Mouse (Mus musculus) gastrocnemius, postnatal 4 days (tissue): ENCODE results near the gene Iqcd. TPM values are rescaled to one million over a fixed set of nuclear protein-coding genes. Genes with fewer than 3 reads are reported as not detected.

ENCODE experiments used
- DNase-seq, 2 experiments: peaks; one replicate each; pipeline ENCODE4 v3.0.0; 2021 to 2022; ENCODE audit warnings: low spot score in 2 of 2, mixed read lengths in 2 of 2
- total RNA-seq, 2 experiments: library from RNA; stranded (reverse); gene quantifications; 2 replicates each; pipeline ENCODE4 v1.2.3; 2021

Gene Iqcd
- total RNA-seq, 2 experiments from 2014 or later, result 0.16 to 0.37 TPM

DNA sequence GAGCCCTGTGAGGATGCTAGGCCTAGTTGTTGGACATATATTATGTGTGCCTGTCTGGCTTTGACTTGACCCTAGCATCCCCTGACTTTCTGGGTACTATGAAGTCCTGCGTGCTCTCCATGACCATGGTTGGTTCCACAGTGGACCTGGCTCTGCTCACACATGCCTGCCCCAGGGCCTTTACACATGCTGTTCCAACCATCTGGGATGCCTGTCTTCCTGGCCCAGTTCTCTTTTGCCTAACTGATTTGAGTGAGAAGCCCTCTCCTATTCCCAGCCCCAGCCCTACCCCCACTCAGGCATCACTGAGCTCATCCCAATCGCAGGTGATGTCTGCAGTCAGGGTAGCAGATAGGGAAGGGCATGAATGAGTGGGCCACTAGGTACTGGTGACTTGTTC lies 65.1 kb downstream of the Iqcd start:
- DNase-seq, result no peak

DNA sequence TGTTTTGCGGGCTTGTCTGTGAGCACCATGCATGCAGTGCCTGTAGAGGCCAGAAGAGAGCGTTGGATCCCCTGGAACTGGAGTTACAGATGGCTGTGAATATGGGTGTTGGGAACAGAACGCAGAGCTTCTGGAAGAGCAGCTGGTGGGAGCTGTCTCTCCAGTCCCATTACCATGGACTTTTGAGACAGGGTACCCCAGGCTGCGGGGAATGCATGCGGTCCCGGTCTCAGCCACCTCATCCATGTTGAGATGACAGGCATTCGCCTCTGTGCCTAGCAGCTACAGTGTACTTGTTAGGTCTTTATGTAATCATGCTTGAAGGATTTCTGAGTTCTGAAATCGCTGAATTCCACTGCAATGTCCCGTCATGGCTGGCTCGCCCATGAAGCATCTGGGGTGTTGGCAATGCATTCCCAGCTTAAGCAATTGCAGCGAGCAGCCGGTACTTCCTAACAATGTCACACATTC lies 67.5 kb downstream of the Iqcd start:
- DNase-seq, result no peak

Other genes with a start within 250 kb of the Iqcd start
- not detected for gene Lhx5, start 157.3 kb upstream of the Iqcd start, total RNA-seq
- gene Sdsl, start 116.2 kb upstream of the Iqcd start, total RNA-seq, result under 1 TPM; 0.32 to 0.73 TPM
- gene Sds, start 112.5 kb upstream of the Iqcd start, total RNA-seq, result not detected
- 10 to 100 TPM; 43.7 to 49.7 TPM for gene Plbd2, start 85.4 kb upstream of the Iqcd start, total RNA-seq
- gene Slc8b1, start 77.8 kb upstream of the Iqcd start, total RNA-seq, result 10 to 100 TPM; 22.7 to 30.9 TPM
- gene Tpcn1, start 343 bp upstream of the Iqcd start, total RNA-seq, result 10 to 100 TPM; 77.7 to 81.3 TPM
- gene Rita1, start 23.6 kb downstream of the Iqcd start, total RNA-seq, result 1 to 10 TPM; 6.1 to 7.2 TPM
- 10 to 100 TPM; 28.5 to 29.5 TPM for gene Ddx54, start 23.7 kb downstream of the Iqcd start, total RNA-seq
- not detected for gene Cfap73, start 45.2 kb downstream of the Iqcd start, total RNA-seq
- not detected for gene Rasal1, start 59.8 kb downstream of the Iqcd start, total RNA-seq
- 1 to 10 TPM in 1 of 2 experiments, under 1 TPM in 1; 0.98 to 1.9 TPM for gene Dtx1, start 122.9 kb downstream of the Iqcd start, total RNA-seq
- under 1 TPM; 0.23 to 0.25 TPM for gene Oas2, start 160.8 kb downstream of the Iqcd start, total RNA-seq
- not detected for gene Oas3, start 188.6 kb downstream of the Iqcd start, total RNA-seq
- not detected for gene Oas1e, start 206.5 kb downstream of the Iqcd start, total RNA-seq
- gene Oas1c, start 223.5 kb downstream of the Iqcd start, total RNA-seq, result under 1 TPM; 0.23 to 0.42 TPM